Mouse (Mus musculus) heart, postnatal 0 days (tissue): ENCODE results near the gene Olfr1469. TPM values are rescaled to one million over a fixed set of nuclear protein-coding genes. Genes with fewer than 3 reads are reported as not detected.
"Not testable (repeated sequence)": the region's sequence is repeated elsewhere in the genome, so short reads cannot be mapped to it uniquely, and the experiment has no call there.

Experiments used
- ATAC-seq: fragments of 200-750 bp; cut with Nextera tagmentation; 2 replicates; pipeline ENCODE4 v1.8.0; 2017; ENCODE audit warnings: low read depth, moderate number of reproducible peaks, moderate library complexity; ENCODE audit not compliant: insufficient read depth
- DNase-seq: peaks from one replicate; pipeline ENCODE4 v3.0.0-alpha.2; 2016; ENCODE audit warnings: low spot score
- H3K27ac ChIP-seq: fragments of 300-500 bp; sonication (generic); 2 replicates; pipeline ENCODE4 v1.5.1; 2014; ENCODE audit warnings: low read depth, mild to moderate bottlenecking
- H3K27me3 ChIP-seq: fragments of 300-500 bp; sonication (generic); 2 replicates; pipeline ENCODE4 v1.6.1; 2014; ENCODE audit warnings: low read length, mixed read lengths; ENCODE audit not compliant: control insufficient read depth, insufficient read depth
- H3K36me3 ChIP-seq: fragments of 300-500 bp; sonication (generic); replicated peaks from 2 replicates; pipeline ENCODE4 v1.6.1; 2014; ENCODE audit warnings: low read length, mixed read lengths; ENCODE audit not compliant: control insufficient read depth, insufficient read depth
- H3K4me1 ChIP-seq: fragments of 300-500 bp; sonication (generic); 2 replicates; pipeline ENCODE4 v1.6.1; 2014; ENCODE audit warnings: antibody characterized with exemption; ENCODE audit not compliant: control insufficient read depth, insufficient read depth
- H3K4me2 ChIP-seq: fragments of 300-500 bp; sonication (generic); 2 replicates; pipeline ENCODE4 v1.6.1; 2014; ENCODE audit warnings: low read depth, mild to moderate bottlenecking, low read length, moderate library complexity
- H3K4me3 ChIP-seq: fragments of 300-500 bp; sonication (generic); 2 replicates; pipeline ENCODE4 v1.5.1; 2014; ENCODE audit warnings: low read depth, low read length
- H3K9ac ChIP-seq: fragments of 300-500 bp; sonication (generic); replicated peaks from 2 replicates; pipeline ENCODE4 v1.6.1; 2014; ENCODE audit warnings: low read depth, low read length, mixed read lengths
- H3K9me3 ChIP-seq: fragments of 300-500 bp; sonication (generic); replicated peaks from 2 replicates; pipeline ENCODE4 v1.6.1; 2016; ENCODE audit warnings: low read length; ENCODE audit not compliant: control insufficient read depth
- CTCF ChIP-seq: IDR thresholded peaks from 2 replicates; pipeline ENCODE4 v1.5.1; 2016; ENCODE audit warnings: antibody characterized with exemption, control low read depth, low read depth
- EP300 ChIP-seq: IDR thresholded peaks from 2 replicates; pipeline ENCODE4 v1.6.1; 2016; ENCODE audit warnings: antibody characterized with exemption, low read depth
- WGBS: fragments of 180-500 bp; shearing (Covaris S2); extraction: QIAGEN DNeasy Blood & Tissue Kit; methylation state at CpG from one replicate; pipeline ENCODE4 v1.1.7; 2014; 5-methylcytosine and 5-hydroxymethylcytosine counted together
- polyA plus RNA-seq: library from polyadenylated mRNA; unstranded; fragments of >200 nt; fragmentation: Nextera tagmentation; extraction: Ambion mirVana; gene quantifications from 2 replicates; pipeline ENCODE4 v1.2.1, GENCODE M21; 2015
- total RNA-seq: library from RNA; depleted of rRNA; stranded (reverse); fragments of >200 nt; gene quantifications from 2 replicates; pipeline ENCODE4 v1.2.3, GENCODE M21; 2014; ENCODE audit warnings: low replicate concordance; rRNA removed

The Olfr1469 gene
- total RNA-seq (not detected in 2 replicates), polyA plus RNA-seq (not detected in 2 replicates)

DNA sequence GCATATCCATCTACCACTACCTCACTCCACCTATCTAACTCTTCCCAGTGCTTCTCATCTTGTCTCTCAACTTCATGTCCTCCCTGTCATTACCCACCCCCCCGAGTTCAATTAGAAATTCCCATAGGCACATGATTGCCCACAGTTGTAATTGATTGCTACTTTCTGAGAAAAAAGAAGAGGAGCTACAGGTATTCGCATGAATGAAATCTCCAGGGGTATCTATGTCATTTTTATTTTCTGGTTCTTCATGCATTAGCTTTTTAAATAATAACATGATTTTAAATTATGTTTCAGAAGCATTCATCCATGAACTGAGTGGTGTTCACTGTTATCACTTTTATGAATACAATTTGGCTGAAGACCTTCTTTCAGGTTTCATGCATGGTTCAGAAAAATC is at the start of gene Olfr1469:
Olfr1469 (plus strand) TSS at position 301 of the 400 bp plus-strand sequence.
- no peak within 1 kb of the TSS for H3K4me3 ChIP-seq
- 0 out of 2 replicates have a peak, but pooled peaks cover 4% of the 10 kb centered on the region for H3K9me3 ChIP-seq
- DNase-seq (no peak), ATAC-seq (no peak)
- H3K4me1 ChIP-seq: no peaks in the 10 kb centered on the region
- WGBS: 53% methylated on average over 2 of the region's 2 CpGs
- H3K27me3 ChIP-seq: no peaks in the 10 kb centered on the region
- H3K9ac ChIP-seq: no peak within 1 kb of the TSS
- no peak within 1 kb of the TSS for H3K27ac ChIP-seq
- TF ChIP-seq CTCF (no peak), EP300 (no peak)
- H3K4me2 ChIP-seq: no peak within 1 kb of the TSS
- no peaks in the 10 kb centered on the region for H3K36me3 ChIP-seq

DNA sequence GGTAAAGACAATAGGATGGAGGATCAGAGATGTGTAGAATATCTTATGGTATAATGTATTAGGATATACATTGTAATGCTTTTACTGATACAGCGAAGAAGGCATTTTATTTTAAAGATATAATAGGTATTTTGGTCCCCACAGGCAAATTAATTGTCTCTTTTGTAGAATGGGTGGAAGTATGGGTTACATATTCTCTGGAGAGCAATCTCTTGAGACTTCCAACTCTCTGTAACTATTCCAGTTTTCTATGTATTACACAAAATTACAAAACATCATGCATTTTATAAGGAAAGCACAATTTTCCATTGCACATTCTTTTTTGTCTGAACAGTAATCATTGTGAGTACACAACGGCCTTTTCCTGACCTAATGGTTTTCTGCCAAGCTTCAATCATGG is 45.7 kb upstream of the Olfr1469 start, which contains the start of gene Olfr1467:
Olfr1467 (plus strand) TSS at position 301 of the 400 bp plus-strand sequence.
- WGBS: 48% methylated on average over 2 of the region's 2 CpGs
- TF ChIP-seq CTCF (no peak), EP300 (no peak)
- no peak for ATAC-seq
- H3K4me3 ChIP-seq: no peak within 1 kb of the TSS
- H3K9me3 ChIP-seq: peaks cover 5% of the 10 kb centered on the region
- no peak for DNase-seq
- H3K27me3 ChIP-seq: no peaks in the 10 kb centered on the region
- no peaks in the 10 kb centered on the region for H3K4me1 ChIP-seq
- no peak within 1 kb of the TSS for H3K4me2 ChIP-seq
- H3K27ac ChIP-seq: no peak within 1 kb of the TSS
- no peak within 1 kb of the TSS for H3K9ac ChIP-seq
- H3K36me3 ChIP-seq: no peaks in the 10 kb centered on the region

DNA sequence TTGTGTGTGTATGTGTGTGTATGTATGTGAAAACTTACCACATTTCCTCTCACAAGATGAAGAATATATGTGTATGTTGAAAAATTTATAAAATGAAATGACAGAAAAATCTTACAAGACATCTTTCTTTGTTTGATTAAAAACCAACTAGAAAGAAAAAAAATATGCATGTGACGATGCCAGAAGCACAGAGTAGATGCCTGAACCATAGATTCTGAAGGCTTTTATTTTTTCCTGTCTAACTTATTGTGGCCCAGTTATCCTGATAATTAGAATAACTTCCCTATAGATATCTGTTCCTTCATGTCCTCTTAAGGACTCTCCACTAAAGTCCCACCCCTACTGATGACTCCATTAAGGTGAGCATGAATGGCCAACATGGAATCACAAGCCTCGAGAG is 35.5 kb downstream of the Olfr1469 start, which contains the start of gene Olfr1471:
Olfr1471 (plus strand) TSS at position 301 of the 400 bp plus-strand sequence.
- not testable (repeated sequence) for H3K4me1 ChIP-seq, H3K9me3 ChIP-seq, H3K4me2 ChIP-seq, H3K4me3 ChIP-seq, H3K27ac ChIP-seq, ATAC-seq, H3K36me3 ChIP-seq, H3K27me3 ChIP-seq, DNase-seq, H3K9ac ChIP-seq
- 46% methylated on average over 2 of the region's 2 CpGs for WGBS

DNA sequence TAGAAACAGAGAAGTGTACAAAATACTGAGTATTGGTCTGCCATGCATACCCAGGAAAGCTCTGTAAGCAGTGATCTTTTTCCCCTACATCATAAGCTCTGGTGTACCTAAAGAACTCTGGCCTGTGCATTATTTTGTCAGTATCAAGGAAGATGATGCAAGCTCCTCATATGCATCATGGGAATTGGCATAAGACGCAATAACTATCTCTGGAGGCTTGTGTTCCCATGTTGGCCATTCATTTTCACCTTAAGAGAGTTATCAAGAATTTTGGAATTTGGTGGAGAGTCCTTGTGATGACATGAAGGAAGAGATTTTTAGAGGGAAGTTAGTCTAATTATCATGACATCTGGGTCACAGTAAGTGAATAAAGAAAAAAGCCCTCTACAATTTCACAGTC is 48.3 kb downstream of the Olfr1469 start, which contains the start of gene Olfr1472:
Olfr1472 (minus strand) TSS at position 101 of the 400 bp plus-strand sequence.
- no peak within 1 kb of the TSS for H3K4me2 ChIP-seq
- no peak within 1 kb of the TSS for H3K4me3 ChIP-seq
- ATAC-seq (no peak), DNase-seq (no peak)
- no peak within 1 kb of the TSS for H3K9ac ChIP-seq
- no peaks in the 10 kb centered on the region for H3K9me3 ChIP-seq
- no peaks in the 10 kb centered on the region for H3K36me3 ChIP-seq
- H3K4me1 ChIP-seq: no peaks in the 10 kb centered on the region
- 51% methylated on average over 1 of the region's 1 CpGs for WGBS
- H3K27ac ChIP-seq: no peak within 1 kb of the TSS
- no peaks in the 10 kb centered on the region for H3K27me3 ChIP-seq
- TF ChIP-seq EP300 (no peak), CTCF (no peak)

Other genes with a start within 250 kb of the Olfr1469 start
- not detected in 2 replicates for gene Olfr1461, start 244.8 kb upstream of the Olfr1469 start, total RNA-seq
- not detected in 2 replicates for gene Olfr1461, start 244.8 kb upstream of the Olfr1469 start, polyA plus RNA-seq
- gene Olfr1462, start 222.1 kb upstream of the Olfr1469 start, total RNA-seq: not detected in 2 replicates
- not detected in 2 replicates for gene Olfr1462, start 222.1 kb upstream of the Olfr1469 start, polyA plus RNA-seq
- gene Olfr1463, start 176.5 kb upstream of the Olfr1469 start, total RNA-seq: not detected in 2 replicates
- not detected in 2 replicates for gene Olfr1463, start 176.5 kb upstream of the Olfr1469 start, polyA plus RNA-seq
- not detected in 2 replicates for gene Olfr1465, start 92.3 kb upstream of the Olfr1469 start, total RNA-seq
- gene Olfr1465, start 92.3 kb upstream of the Olfr1469 start, polyA plus RNA-seq: not detected in 2 replicates
- not detected in 2 replicates for gene Olfr1466, start 69.0 kb upstream of the Olfr1469 start, total RNA-seq
- not detected in 2 replicates for gene Olfr1466, start 69.0 kb upstream of the Olfr1469 start, polyA plus RNA-seq
- not detected in 2 replicates for gene Olfr1467, start 45.6 kb upstream of the Olfr1469 start, total RNA-seq
- not detected in 2 replicates for gene Olfr1467, start 45.6 kb upstream of the Olfr1469 start, polyA plus RNA-seq
- not detected in 2 replicates for gene Olfr1471, start 35.6 kb downstream of the Olfr1469 start, total RNA-seq
- gene Olfr1471, start 35.6 kb downstream of the Olfr1469 start, polyA plus RNA-seq: not detected in 2 replicates
- not detected in 2 replicates for gene Olfr1472, start 48.2 kb downstream of the Olfr1469 start, total RNA-seq
- gene Olfr1472, start 48.2 kb downstream of the Olfr1469 start, polyA plus RNA-seq: not detected in 2 replicates
- not detected in 2 replicates for gene Olfr1474, start 61.7 kb downstream of the Olfr1469 start, total RNA-seq
- gene Olfr1474, start 61.7 kb downstream of the Olfr1469 start, polyA plus RNA-seq: not detected in 2 replicates
- not detected in 2 replicates for gene Olfr1475, start 72.3 kb downstream of the Olfr1469 start, total RNA-seq
- gene Olfr1475, start 72.3 kb downstream of the Olfr1469 start, polyA plus RNA-seq: not detected in 2 replicates
- not detected in 2 replicates for gene Olfr1477, start 92.7 kb downstream of the Olfr1469 start, total RNA-seq
- not detected in 2 replicates for gene Olfr1477, start 92.7 kb downstream of the Olfr1469 start, polyA plus RNA-seq
- not detected in 2 replicates for gene Olfr1480, start 120.1 kb downstream of the Olfr1469 start, total RNA-seq
- gene Olfr1480, start 120.1 kb downstream of the Olfr1469 start, polyA plus RNA-seq: not detected in 2 replicates
- not detected in 2 replicates for gene Olfr1484, start 175.7 kb downstream of the Olfr1469 start, total RNA-seq
- gene Olfr1484, start 175.7 kb downstream of the Olfr1469 start, polyA plus RNA-seq: not detected in 2 replicates
- gene Olfr1487, start 209.5 kb downstream of the Olfr1469 start, total RNA-seq: not detected in 2 replicates
- not detected in 2 replicates for gene Olfr1487, start 209.5 kb downstream of the Olfr1469 start, polyA plus RNA-seq
- not detected in 2 replicates for gene Olfr1489, start 223.8 kb downstream of the Olfr1469 start, total RNA-seq
- not detected in 2 replicates for gene Olfr1489, start 223.8 kb downstream of the Olfr1469 start, polyA plus RNA-seq
- gene Olfr1490, start 243.2 kb downstream of the Olfr1469 start, total RNA-seq: not detected in 2 replicates
- not detected in 2 replicates for gene Olfr1490, start 243.2 kb downstream of the Olfr1469 start, polyA plus RNA-seq